Mouse (Mus musculus): ENCODE measurements around the gene Rnf115. TPM values are rescaled to one million over a fixed set of nuclear protein-coding genes. Genes with fewer than 3 reads are reported as not detected.

Gene Rnf115
- total and polyA plus RNA-seq, 2 experiments from 2014 or later = 59.6 to 76.5 TPM

DNA sequence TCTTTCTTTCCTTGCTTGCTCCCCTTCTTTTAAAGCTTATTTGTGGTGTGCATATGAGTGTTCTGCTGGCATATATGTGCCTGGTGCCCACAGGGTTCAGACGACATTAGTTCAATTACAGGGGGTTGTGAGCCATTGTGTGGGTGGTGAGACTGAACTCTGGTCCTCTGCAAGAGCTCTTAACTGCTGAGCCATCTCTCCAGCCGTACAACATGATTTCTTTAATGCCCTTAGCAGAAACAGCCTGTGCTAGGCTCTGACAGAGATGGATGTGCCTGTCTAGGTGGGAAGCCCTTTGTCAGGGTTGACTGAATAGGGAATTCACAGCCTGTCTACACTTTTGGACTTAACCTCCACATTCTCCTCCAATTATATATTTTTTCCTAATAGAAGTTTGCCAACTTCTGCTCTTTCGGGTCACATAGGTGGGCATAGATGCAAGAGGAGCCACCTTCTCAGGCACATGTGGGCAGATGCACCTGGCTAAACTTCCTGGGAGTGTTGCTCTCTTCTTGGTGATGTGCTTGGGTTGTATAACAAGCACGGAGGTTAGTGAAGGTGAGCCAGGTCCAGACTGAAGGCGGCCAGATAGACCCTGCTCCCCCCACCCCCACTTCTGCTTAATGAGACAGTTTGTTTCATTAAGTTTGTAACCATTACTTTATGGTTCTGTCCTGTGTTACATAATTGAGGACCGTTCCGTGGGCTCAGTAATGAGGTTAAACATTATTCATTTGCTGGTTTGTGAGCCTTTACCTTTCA is 107.3 kb downstream of the Rnf115 start:
- H3K27ac ChIP-seq (ENCODE audit: low read depth, low read length) = no peak overlapping the region
- no peak overlapping the region for H3K9ac ChIP-seq (replicated peaks; ENCODE audit: low read length, poor library complexity, severe bottlenecking)
- DNase-seq (ENCODE audit: low spot score) (no peak), ATAC-seq (ENCODE audit: low FRiP score) (no peak)
- H3K36me3 ChIP-seq (ENCODE audit: insufficient read depth, low read length) = no peaks in the 10 kb centered on the region
- no peak overlapping the region for H3K4me2 ChIP-seq (ENCODE audit: low read depth, low read length, poor library complexity, severe bottlenecking)
- H3K4me1 ChIP-seq (ENCODE audit: insufficient read depth, low read length) = no peaks in the 10 kb centered on the region
- H3K27me3 ChIP-seq (ENCODE audit: insufficient read depth, low read length) = no peaks in the 10 kb centered on the region
- no peak overlapping the region for H3K4me3 ChIP-seq (ENCODE audit: low read depth, low read length)
- TF ChIP-seq CTCF (IDR thresholded peaks at IDR 0.05) = no peak
- no peaks in the 10 kb centered on the region for H3K9me3 ChIP-seq (ENCODE audit: low read length)
- WGBS = 80% methylated on average over 7 of the region's 7 CpGs

DNA sequence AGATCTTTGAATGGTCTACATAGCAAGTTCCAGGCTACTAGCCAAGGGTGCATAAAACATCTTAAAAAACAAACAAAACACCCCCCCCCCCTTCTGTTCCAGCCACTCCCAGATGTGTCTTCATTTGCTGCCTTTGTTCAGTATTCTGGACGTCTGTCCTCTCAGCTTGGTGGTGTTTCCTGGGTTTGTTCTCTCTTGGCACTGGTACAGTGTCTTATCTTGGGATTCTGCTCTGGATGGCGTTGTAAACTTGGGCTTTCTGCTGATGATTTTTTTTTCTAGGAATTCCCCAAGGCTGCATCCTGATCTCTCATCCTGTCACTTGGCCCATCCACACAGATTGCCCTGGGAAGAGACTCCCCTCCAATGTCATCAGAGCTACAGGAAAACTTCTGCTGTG is 109.0 kb downstream of the Rnf115 start:
- Histone ChIP-seq H3K4me3 (ENCODE audit: low read depth, low read length) (no peak overlapping the region), H3K27me3 (ENCODE audit: insufficient read depth, low read length) (no peaks in the 10 kb centered on the region), H3K9ac (replicated peaks; ENCODE audit: low read length, poor library complexity, severe bottlenecking) (no peak overlapping the region), H3K36me3 (ENCODE audit: insufficient read depth, low read length) (no peaks in the 10 kb centered on the region), H3K4me1 (ENCODE audit: insufficient read depth, low read length) (no peaks in the 10 kb centered on the region), H3K4me2 (ENCODE audit: low read depth, low read length, poor library complexity, severe bottlenecking) (no peak overlapping the region), H3K9me3 (ENCODE audit: low read length) (no peaks in the 10 kb centered on the region), H3K27ac (ENCODE audit: low read depth, low read length) (no peak overlapping the region)
- no peak for TF ChIP-seq CTCF (IDR thresholded peaks at IDR 0.05)
- DNase-seq (ENCODE audit: low spot score) (no peak), ATAC-seq (ENCODE audit: low FRiP score) (no peak)
- WGBS = 50% methylated on average over 2 of the region's 2 CpGs

DNA sequence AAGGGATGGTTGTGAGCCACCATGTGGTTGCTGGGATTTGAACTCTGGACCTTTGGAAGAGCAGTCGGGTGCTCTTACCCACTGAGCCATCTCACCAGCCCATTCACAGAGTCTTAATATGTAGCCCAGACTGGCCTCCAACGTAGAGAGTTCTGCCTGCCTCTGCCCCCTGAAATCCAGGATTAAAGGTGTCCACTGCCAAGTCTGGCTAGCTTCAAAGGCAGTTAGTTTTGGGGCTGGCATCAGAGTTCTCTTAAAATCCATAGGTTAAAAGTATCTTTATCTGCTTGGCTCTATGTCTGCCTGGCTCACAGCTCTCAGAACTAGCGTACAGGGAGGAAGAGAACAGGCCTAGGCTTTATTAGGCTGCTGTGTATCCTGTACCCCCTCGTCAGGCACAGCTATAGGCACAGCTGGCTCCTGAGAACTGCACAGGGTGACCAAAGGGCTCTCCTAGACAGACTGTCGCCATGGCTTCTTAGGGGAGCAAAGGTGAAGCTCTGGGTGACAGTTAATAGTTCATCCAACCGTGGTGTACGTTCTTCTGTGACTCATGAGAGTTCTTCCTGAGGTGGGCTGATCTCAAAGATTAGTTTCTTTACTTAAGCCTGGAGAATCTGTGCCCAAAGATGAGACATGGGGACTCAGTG is 111.7 kb downstream of the Rnf115 start:
- Histone ChIP-seq H3K27me3 (ENCODE audit: insufficient read depth, low read length) (no peaks in the 10 kb centered on the region), H3K36me3 (ENCODE audit: insufficient read depth, low read length) (no peaks in the 10 kb centered on the region), H3K4me2 (ENCODE audit: low read depth, low read length, poor library complexity, severe bottlenecking) (no peak overlapping the region), H3K9me3 (ENCODE audit: low read length) (no peaks in the 10 kb centered on the region), H3K9ac (replicated peaks; ENCODE audit: low read length, poor library complexity, severe bottlenecking) (no peak overlapping the region), H3K4me1 (ENCODE audit: insufficient read depth, low read length) (no peaks in the 10 kb centered on the region), H3K4me3 (ENCODE audit: low read depth, low read length) (no peak overlapping the region), H3K27ac (ENCODE audit: low read depth, low read length) (no peak overlapping the region)
- TF ChIP-seq CTCF (IDR thresholded peaks at IDR 0.05) = no peak
- DNase-seq (ENCODE audit: low spot score) (no peak), ATAC-seq (ENCODE audit: low FRiP score) (no peak)
- WGBS = 80% methylated on average over 7 of the region's 7 CpGs

Other genes with a start within 250 kb of the Rnf115 start
- gene Hfe2, start 202.5 kb upstream of the Rnf115 start, total RNA-seq (2014; rRNA removed) = 2.0 and 2.1 TPM in 2 replicates
- gene Hfe2, start 202.5 kb upstream of the Rnf115 start, polyA plus RNA-seq (2015; fragmentation: Nextera tagmentation; extraction: Ambion mirVana) = 2.0 and 2.7 TPM in 2 replicates
- gene Txnip, start 169.7 kb upstream of the Rnf115 start, total RNA-seq (2014; rRNA removed) = 145 and 222 TPM in 2 replicates
- 108 and 116 TPM in 2 replicates for gene Txnip, start 169.7 kb upstream of the Rnf115 start, polyA plus RNA-seq (2015; fragmentation: Nextera tagmentation; extraction: Ambion mirVana)
- not detected in 2 replicates for gene Gm16253, start 150.7 kb upstream of the Rnf115 start, total RNA-seq (2014; rRNA removed)
- gene Gm16253, start 150.7 kb upstream of the Rnf115 start, polyA plus RNA-seq (2015; fragmentation: Nextera tagmentation; extraction: Ambion mirVana) = 0.52 TPM in 1 of 2 replicates, not detected in the other
- gene Polr3gl, start 133.5 kb upstream of the Rnf115 start, total RNA-seq (2014; rRNA removed) = 13.2 and 16.2 TPM in 2 replicates
- 29.4 and 32.0 TPM in 2 replicates for gene Polr3gl, start 133.5 kb upstream of the Rnf115 start, polyA plus RNA-seq (2015; fragmentation: Nextera tagmentation; extraction: Ambion mirVana)
- gene Ankrd34a, start 131.0 kb upstream of the Rnf115 start, total RNA-seq (2014; rRNA removed) = 21.5 and 32.7 TPM in 2 replicates
- gene Ankrd34a, start 131.0 kb upstream of the Rnf115 start, polyA plus RNA-seq (2015; fragmentation: Nextera tagmentation; extraction: Ambion mirVana) = 16.3 and 21.0 TPM in 2 replicates
- gene Lix1l, start 126.5 kb upstream of the Rnf115 start, total RNA-seq (2014; rRNA removed) = 38.0 and 52.9 TPM in 2 replicates
- gene Lix1l, start 126.5 kb upstream of the Rnf115 start, polyA plus RNA-seq (2015; fragmentation: Nextera tagmentation; extraction: Ambion mirVana) = 3.2 TPM in 2 replicates
- 23.8 and 25.0 TPM in 2 replicates for gene Rbm8a, start 97.7 kb upstream of the Rnf115 start, total RNA-seq (2014; rRNA removed)
- gene Rbm8a, start 97.7 kb upstream of the Rnf115 start, polyA plus RNA-seq (2015; fragmentation: Nextera tagmentation; extraction: Ambion mirVana) = 115 and 118 TPM in 2 replicates
- gene Pex11b, start 92.3 kb upstream of the Rnf115 start, total RNA-seq (2014; rRNA removed) = 39.8 and 52.3 TPM in 2 replicates
- gene Pex11b, start 92.3 kb upstream of the Rnf115 start, polyA plus RNA-seq (2015; fragmentation: Nextera tagmentation; extraction: Ambion mirVana) = 75.9 and 80.4 TPM in 2 replicates
- 0.44 and 1.4 TPM in 2 replicates for gene Gm42957, start 92.2 kb upstream of the Rnf115 start, total RNA-seq (2014; rRNA removed)
- 0.05 and 0.06 TPM in 2 replicates for gene Gm42957, start 92.2 kb upstream of the Rnf115 start, polyA plus RNA-seq (2015; fragmentation: Nextera tagmentation; extraction: Ambion mirVana)
- 3.0 and 3.3 TPM in 2 replicates for gene Itga10, start 82.1 kb upstream of the Rnf115 start, total RNA-seq (2014; rRNA removed)
- gene Itga10, start 82.1 kb upstream of the Rnf115 start, polyA plus RNA-seq (2015; fragmentation: Nextera tagmentation; extraction: Ambion mirVana) = 0.83 and 1.0 TPM in 2 replicates
- gene Ankrd35, start 57.5 kb upstream of the Rnf115 start, total RNA-seq (2014; rRNA removed) = 4.9 and 8.5 TPM in 2 replicates
- 3.7 and 4.3 TPM in 2 replicates for gene Ankrd35, start 57.5 kb upstream of the Rnf115 start, polyA plus RNA-seq (2015; fragmentation: Nextera tagmentation; extraction: Ambion mirVana)
- 33.1 and 46.0 TPM in 2 replicates for gene Pias3, start 31.3 kb upstream of the Rnf115 start, total RNA-seq (2014; rRNA removed)
- gene Pias3, start 31.3 kb upstream of the Rnf115 start, polyA plus RNA-seq (2015; fragmentation: Nextera tagmentation; extraction: Ambion mirVana) = 44.2 and 49.7 TPM in 2 replicates
- gene Nudt17, start 19.1 kb upstream of the Rnf115 start, total RNA-seq (2014; rRNA removed) = 6.5 and 11.9 TPM in 2 replicates
- 18.5 and 20.6 TPM in 2 replicates for gene Nudt17, start 19.1 kb upstream of the Rnf115 start, polyA plus RNA-seq (2015; fragmentation: Nextera tagmentation; extraction: Ambion mirVana)
- gene Polr3c, start within 50 bp of the Rnf115 start, total RNA-seq (2014; rRNA removed) = 12.6 and 14.7 TPM in 2 replicates
- gene Polr3c, start within 50 bp of the Rnf115 start, polyA plus RNA-seq (2015; fragmentation: Nextera tagmentation; extraction: Ambion mirVana) = 26.4 and 30.7 TPM in 2 replicates
- 0.27 TPM in 1 of 2 replicates, not detected in the other for gene Pdzk1, start 101.6 kb downstream of the Rnf115 start, total RNA-seq (2014; rRNA removed)
- gene Pdzk1, start 101.6 kb downstream of the Rnf115 start, polyA plus RNA-seq (2015; fragmentation: Nextera tagmentation; extraction: Ambion mirVana) = 0.14 TPM in 1 of 2 replicates, not detected in the other
- not detected in 2 replicates for gene Cd160, start 101.7 kb downstream of the Rnf115 start, total RNA-seq (2014; rRNA removed)
- gene Cd160, start 101.7 kb downstream of the Rnf115 start, polyA plus RNA-seq (2015; fragmentation: Nextera tagmentation; extraction: Ambion mirVana) = 0.06 and 0.21 TPM in 2 replicates
- 0.80 and 0.88 TPM in 2 replicates for gene Gja5, start 177.0 kb downstream of the Rnf115 start, total RNA-seq (2014; rRNA removed)
- gene Gja5, start 177.0 kb downstream of the Rnf115 start, polyA plus RNA-seq (2015; fragmentation: Nextera tagmentation; extraction: Ambion mirVana) = 0.93 and 2.1 TPM in 2 replicates
- 23.2 and 28.9 TPM in 2 replicates for gene Gpr89, start 177.7 kb downstream of the Rnf115 start, total RNA-seq (2014; rRNA removed)
- 34.1 and 35.9 TPM in 2 replicates for gene Gpr89, start 177.7 kb downstream of the Rnf115 start, polyA plus RNA-seq (2015; fragmentation: Nextera tagmentation; extraction: Ambion mirVana)
- 0.05 TPM in 1 of 2 replicates, not detected in the other for gene Gja8, start 198.4 kb downstream of the Rnf115 start, total RNA-seq (2014; rRNA removed)
- 0.02 and 0.05 TPM in 2 replicates for gene Gja8, start 198.4 kb downstream of the Rnf115 start, polyA plus RNA-seq (2015; fragmentation: Nextera tagmentation; extraction: Ambion mirVana)